Mouse (Mus musculus) gastrocnemius, postnatal 4 days (tissue): ENCODE results near the gene Pgbd5. TPM values are rescaled to one million over a fixed set of nuclear protein-coding genes. Genes with fewer than 3 reads are reported as not detected.
"Not testable (repeated sequence)": the region's sequence is repeated elsewhere in the genome, so short reads cannot be mapped to it uniquely, and the experiment has no call there.

Experiments
- DNase-seq, 2 experiments: peaks; one replicate each; pipeline ENCODE4 v3.0.0; 2021 to 2022; ENCODE audit warnings: low spot score in 2 of 2, mixed read lengths in 2 of 2
- total RNA-seq, 2 experiments: library from RNA; stranded (reverse); gene quantifications; 2 replicates each; pipeline ENCODE4 v1.2.3; 2021

The Pgbd5 gene
- total RNA-seq, 2 experiments from 2014 or later = 2.0 to 2.5 TPM

- DNase-seq = peak in 1 of 2 experiments; percentile 20
These were observed 5.9 kb downstream of the Pgbd5 start for GRCm38 (mm10) chr8:124433451-124434125.

GRCm38 (mm10) chr8:124430881-124431280 lies 8.6 kb downstream of the Pgbd5 start:
- no peak for DNase-seq

DNA sequence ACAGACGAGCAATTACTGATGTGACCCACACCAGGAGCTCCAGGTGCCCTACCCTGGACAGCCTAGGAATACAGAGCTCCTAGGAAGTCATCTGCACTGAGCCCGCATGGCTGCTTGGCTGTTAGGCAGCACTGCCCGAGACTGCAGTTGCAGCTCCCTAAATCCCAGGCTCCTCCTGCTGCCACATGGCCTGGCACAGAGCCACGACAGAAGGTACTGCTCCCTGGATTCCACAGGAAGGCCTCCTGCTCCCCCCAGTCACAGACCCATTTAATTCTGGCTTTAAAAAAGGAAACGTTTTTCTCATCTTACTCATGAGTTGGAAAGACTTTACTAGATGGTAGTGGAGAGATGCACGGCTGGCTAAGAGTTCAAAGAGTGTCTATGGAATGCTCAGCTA lies 10.0 kb downstream of the Pgbd5 start:
- no peak for DNase-seq

DNA sequence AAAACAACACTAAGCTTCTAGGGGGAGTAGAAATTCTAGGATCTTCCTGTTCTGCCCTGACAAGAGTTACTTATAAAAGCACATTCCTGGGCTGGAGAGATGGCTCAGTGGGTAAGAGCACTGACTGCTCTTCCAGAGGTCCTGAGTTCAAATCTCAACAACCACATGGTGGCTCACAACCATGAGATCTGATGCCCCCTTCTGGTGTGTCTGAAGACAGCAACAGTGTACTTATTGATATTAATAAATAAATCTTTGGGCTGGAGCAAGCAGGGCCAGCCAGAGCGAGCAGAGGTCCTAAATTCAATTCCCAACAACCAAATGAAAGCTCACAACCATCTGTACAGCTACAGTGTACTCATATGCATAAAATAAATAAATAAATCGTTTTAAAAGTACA lies 10.7 kb downstream of the Pgbd5 start:
- DNase-seq = not testable (repeated sequence)

- no peak for DNase-seq
These were observed 18.0 kb downstream of the Pgbd5 start for GRCm38 (mm10) chr8:124421413-124421812.

DNA sequence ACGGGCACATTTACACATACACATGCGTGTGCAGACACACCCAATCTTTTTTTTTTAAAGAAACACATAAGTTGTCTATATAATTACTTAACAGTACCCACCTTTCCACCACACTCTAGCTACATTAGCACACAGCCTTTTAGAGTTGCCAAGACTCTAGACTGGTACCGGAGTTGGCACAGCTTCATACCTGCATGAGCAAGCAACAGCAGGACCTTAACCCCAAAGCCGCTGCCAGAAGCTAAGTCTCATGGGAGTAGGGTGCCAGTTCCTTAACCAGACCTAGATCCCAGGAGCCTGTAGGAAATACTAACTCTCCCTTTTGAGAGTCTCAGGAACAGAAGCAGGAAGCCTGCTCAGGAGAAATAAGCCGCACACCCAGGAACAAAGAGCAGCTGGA lies 20.5 kb downstream of the Pgbd5 start:
- DNase-seq = no peak

DNA sequence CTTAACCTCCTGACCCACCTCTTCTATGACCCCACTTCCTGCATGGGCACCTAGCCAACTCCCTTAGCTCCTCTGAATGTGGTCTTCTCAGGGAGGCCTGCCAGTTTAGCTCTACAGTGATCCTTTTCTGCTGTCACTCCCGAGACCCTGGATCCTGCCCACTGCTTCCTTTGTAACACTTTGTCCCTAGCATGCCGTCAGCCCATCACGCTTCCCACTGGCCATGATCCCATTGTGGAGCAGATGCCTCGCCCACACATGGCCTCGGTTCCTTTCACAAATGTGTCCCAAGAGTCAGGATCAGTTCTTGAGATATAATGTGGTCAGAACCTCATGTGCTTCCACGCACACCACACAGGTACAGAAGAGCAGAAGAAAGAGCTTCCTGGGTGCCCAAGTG lies 21.3 kb downstream of the Pgbd5 start:
- no peak for DNase-seq

- DNase-seq = no peak
These were observed 22.8 kb downstream of the Pgbd5 start for GRCm38 (mm10) chr8:124416646-124417045.

GRCm38 (mm10) chr8:124415789-124416188 lies 23.7 kb downstream of the Pgbd5 start:
- DNase-seq = no peak

DNA sequence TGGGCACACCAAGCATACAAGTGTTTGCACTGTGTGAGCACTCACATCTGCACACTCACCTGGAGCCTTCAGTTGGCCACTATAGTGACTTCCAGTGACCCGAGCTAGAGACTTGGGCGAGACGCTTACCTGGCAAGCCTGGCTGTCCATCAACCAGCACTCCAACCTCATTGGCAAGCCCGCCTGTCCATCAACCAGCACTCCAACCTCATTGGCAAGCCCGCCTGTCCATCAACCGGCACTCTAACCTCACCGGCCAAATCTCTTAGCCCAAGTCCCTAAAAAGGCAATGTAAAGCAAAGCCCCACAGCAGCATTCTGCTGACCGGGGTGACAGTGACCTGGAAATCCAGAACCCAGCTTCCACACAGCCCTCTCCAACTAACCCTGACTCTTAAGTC lies 24.5 kb downstream of the Pgbd5 start:
- peak in 1 of 2 experiments; percentile 30 for DNase-seq

DNA sequence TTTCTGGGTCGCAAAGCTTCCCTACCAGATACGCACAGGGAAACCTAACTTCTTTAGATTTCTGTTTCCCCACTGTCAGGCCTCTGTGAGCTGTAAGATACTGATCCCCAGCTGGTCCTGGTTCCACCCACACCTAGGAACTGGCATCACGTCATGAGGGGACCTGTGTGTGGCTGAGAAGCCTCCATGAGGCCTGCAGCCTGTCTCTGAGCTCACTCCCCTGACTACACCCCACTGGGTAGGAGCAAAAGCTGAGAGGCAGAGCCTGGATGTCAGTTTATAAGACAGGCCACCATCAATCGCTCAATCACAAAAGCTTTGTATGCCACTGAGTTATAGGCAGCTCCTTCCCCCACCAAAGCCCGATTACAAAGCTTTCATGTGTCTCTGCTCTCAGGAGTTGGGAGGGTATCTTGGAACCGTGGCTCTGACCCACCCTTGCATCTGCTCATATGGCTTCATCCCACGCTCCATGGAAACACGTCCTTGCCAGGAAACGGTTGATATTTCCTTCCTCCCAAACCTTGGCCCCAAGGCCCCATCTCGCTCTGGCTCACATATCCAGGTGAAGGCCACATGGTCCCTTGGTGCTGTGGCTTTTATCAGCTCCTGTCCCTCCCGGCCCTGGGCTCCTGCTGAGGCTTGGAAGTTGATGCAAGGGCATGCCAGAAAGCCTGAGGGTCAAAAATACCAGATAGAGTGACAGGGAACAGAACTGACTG lies 26.1 kb downstream of the Pgbd5 start:
- no peak for DNase-seq

GRCm38 (mm10) chr8:124412496-124413243 lies 26.8 kb downstream of the Pgbd5 start:
- no peak for DNase-seq

GRCm38 (mm10) chr8:124404471-124405260 lies 34.8 kb downstream of the Pgbd5 start:
- DNase-seq = no peak

GRCm38 (mm10) chr8:124403876-124404275 lies 35.6 kb downstream of the Pgbd5 start:
- no peak for DNase-seq

- no peak for DNase-seq
These were observed 40.0 kb downstream of the Pgbd5 start for GRCm38 (mm10) chr8:124399403-124399861.

DNA sequence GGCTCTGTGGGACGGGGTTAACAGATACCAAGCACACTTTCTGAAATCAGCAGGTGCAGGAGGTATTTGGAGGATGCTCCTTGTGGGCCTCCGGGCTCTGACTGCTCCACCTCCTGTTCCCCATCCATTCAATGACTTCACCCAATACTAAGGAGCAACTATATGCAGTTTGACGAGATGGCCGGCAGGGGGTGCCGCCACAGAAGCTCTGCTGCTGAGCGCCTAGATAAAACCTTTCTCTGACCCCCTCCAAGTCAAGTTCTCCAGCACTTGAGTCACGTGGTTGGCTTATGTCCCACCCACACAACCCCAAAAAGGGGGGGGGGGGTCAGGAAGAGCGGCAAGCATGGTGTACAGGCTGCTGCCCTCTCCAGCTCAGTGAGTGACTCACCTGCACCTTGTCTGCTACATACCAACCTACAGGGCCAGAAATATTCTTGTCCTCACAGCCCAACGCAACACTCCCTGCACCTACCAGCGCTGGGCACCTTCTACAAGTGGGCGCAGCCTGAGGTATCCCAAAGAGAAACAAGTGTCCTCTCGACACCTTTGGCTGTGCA lies 40.5 kb downstream of the Pgbd5 start:
- DNase-seq = peak in 1 of 2 experiments; percentile 31

- no peak for DNase-seq
These were observed 42.0 kb downstream of the Pgbd5 start for GRCm38 (mm10) chr8:124397321-124398065.

GRCm38 (mm10) chr8:124396531-124396930 lies 42.9 kb downstream of the Pgbd5 start:
- no peak for DNase-seq

GRCm38 (mm10) chr8:124395392-124395791 lies 44.1 kb downstream of the Pgbd5 start:
- DNase-seq = no peak

GRCm38 (mm10) chr8:124394951-124395350 lies 44.5 kb downstream of the Pgbd5 start:
- DNase-seq = no peak
